Mouse (Mus musculus) myocyte (in vitro differentiated cells): ENCODE measurements around the gene Zfp839.

ENCODE experiments used
- POLR2A ChIP-seq: IDR thresholded peaks from one replicate; pipeline ENCODE4 v1.6.1; 2011; ENCODE audit warnings: low read depth, mild to moderate bottlenecking, control low read depth, moderate library complexity; ENCODE audit not compliant: insufficient read length
- TCF3 ChIP-seq: IDR thresholded peaks from one replicate; pipeline ENCODE4 v1.6.1; 2011; ENCODE audit warnings: low read depth, control low read depth; ENCODE audit not compliant: insufficient read length

DNA sequence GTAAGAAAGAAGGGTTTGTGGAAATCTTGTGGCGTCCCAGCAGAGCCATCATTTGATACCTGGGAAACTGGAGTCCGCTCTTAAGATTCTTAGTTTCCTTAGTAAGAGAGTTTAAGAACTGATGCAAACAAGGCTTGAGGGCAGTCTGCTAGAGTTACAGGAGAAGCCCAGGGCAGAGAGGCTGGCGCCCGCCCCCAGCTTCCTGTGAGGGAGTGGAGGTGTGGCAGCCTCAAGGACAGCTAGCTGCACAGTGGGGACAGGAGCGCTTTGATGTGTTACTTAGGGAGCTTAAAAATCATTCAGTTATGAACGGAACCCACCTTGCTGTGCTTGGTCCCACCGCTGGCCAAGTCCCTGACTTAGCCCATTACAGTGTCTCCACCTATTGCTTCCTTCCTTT lies 7.1 kb downstream of the Zfp839 start:
- no peak for TF ChIP-seq TCF3
- TF ChIP-seq POLR2A: no peak
